Mouse (Mus musculus): Measurements from ENCODE around the gene Safb.
A peak's percentile ranks its signal among the peaks of the same experiment; 100 is the strongest.

The Safb gene

GRCm38 (mm10) chr17:56584257-56585130 lies at the start of gene Safb, which contains the start of gene Safb2:
Gene Safb (plus strand): TSS chr17:56584825.
Gene Safb2 (minus strand): TSS chr17:56584585.
- peak; percentile 89 for ATAC-seq (ENCODE audit: low TSS enrichment)

- no peak for ATAC-seq (ENCODE audit: low TSS enrichment)
Measured at GRCm38 (mm10) chr17:56536192-56536591, 48.4 kb upstream of the Safb start.

GRCm38 (mm10) chr17:56536874-56537273 lies 47.8 kb upstream of the Safb start:
- no peak for ATAC-seq (ENCODE audit: low TSS enrichment)

GRCm38 (mm10) chr17:56537912-56538311 lies 46.7 kb upstream of the Safb start:
- ATAC-seq (ENCODE audit: low TSS enrichment), result no peak

- ATAC-seq (ENCODE audit: low TSS enrichment), result no peak
Measured at GRCm38 (mm10) chr17:56540562-56540975, 44.1 kb upstream of the Safb start.

GRCm38 (mm10) chr17:56542736-56543135 lies 41.9 kb upstream of the Safb start:
- ATAC-seq (ENCODE audit: low TSS enrichment), result no peak

- no peak for ATAC-seq (ENCODE audit: low TSS enrichment)
Measured at GRCm38 (mm10) chr17:56543684-56544224, 40.9 kb upstream of the Safb start.

GRCm38 (mm10) chr17:56544699-56545387 lies 39.8 kb upstream of the Safb start:
- ATAC-seq (ENCODE audit: low TSS enrichment), result no peak

- no peak for ATAC-seq (ENCODE audit: low TSS enrichment)
Measured at GRCm38 (mm10) chr17:56545945-56546344, 38.7 kb upstream of the Safb start.

- no peak for ATAC-seq (ENCODE audit: low TSS enrichment)
Measured at GRCm38 (mm10) chr17:56546576-56546975, 38.0 kb upstream of the Safb start.

GRCm38 (mm10) chr17:56547116-56547845 lies 37.3 kb upstream of the Safb start:
- ATAC-seq (ENCODE audit: low TSS enrichment), result no peak

GRCm38 (mm10) chr17:56547846-56548604 lies 36.6 kb upstream of the Safb start:
- no peak for ATAC-seq (ENCODE audit: low TSS enrichment)

- ATAC-seq (ENCODE audit: low TSS enrichment), result no peak
Measured at GRCm38 (mm10) chr17:56548605-56549105, 36.0 kb upstream of the Safb start.

- ATAC-seq (ENCODE audit: low TSS enrichment), result no peak
Measured at GRCm38 (mm10) chr17:56550784-56551475, 33.7 kb upstream of the Safb start.

- ATAC-seq (ENCODE audit: low TSS enrichment), result peak; percentile 39
Measured at GRCm38 (mm10) chr17:56551841-56552581, 32.6 kb upstream of the Safb start.

GRCm38 (mm10) chr17:56552781-56553363 lies 31.8 kb upstream of the Safb start:
- ATAC-seq (ENCODE audit: low TSS enrichment), result peak; percentile 73

GRCm38 (mm10) chr17:56554122-56554551 lies 30.5 kb upstream of the Safb start, which contains the start of gene Gm20219:
Gene Gm20219 (minus strand): TSS chr17:56554387.
- ATAC-seq (ENCODE audit: low TSS enrichment), result no peak

GRCm38 (mm10) chr17:56558448-56558847 lies 26.2 kb upstream of the Safb start:
- peak; percentile 72 for ATAC-seq (ENCODE audit: low TSS enrichment)

GRCm38 (mm10) chr17:56559386-56559785 lies 25.2 kb upstream of the Safb start:
- no peak for ATAC-seq (ENCODE audit: low TSS enrichment)
